Mouse (Mus musculus): ENCODE measurements around the gene Wfdc5. TPM values are rescaled to one million over a fixed set of nuclear protein-coding genes. Genes with fewer than 3 reads are reported as not detected.
A peak's percentile ranks its signal among the peaks of the same experiment; 100 is the strongest.

Wfdc5 gene
- total and polyA plus RNA-seq, 2 experiments = not detected

DNA sequence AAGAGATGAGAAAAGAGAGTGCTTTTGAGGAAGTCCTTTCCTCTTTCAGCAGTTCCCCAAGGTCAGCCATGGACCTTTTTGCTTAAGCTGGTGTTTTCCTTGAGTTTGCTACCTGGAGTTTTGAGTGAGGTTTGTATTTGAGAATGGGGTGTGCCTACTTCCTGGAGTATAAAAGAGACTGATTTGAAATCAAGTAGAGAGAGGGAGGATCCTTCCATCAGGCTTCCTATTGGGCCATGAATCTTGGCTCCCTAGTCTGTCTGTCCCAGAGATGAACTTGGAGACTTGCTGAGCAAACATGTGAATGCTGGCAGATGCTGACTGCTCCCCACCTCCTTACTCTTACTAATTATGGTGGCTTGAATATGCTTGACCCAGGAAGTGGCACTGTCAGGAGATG is 9.7 kb upstream of the Wfdc5 start:
- Histone ChIP-seq H3K4me3 (ENCODE audit: insufficient read depth, low read depth, low read length) (no peak overlapping the region), H3K4me1 (ENCODE audit: control insufficient read depth, insufficient read depth, low read length) (no peaks in the 10 kb centered on the region), H3K9ac (ENCODE audit: low read depth, low read length) (no peak overlapping the region), H3K27me3 (ENCODE audit: control insufficient read depth, insufficient read depth, low read length) (no peaks in the 10 kb centered on the region), H3K36me3 (ENCODE audit: control insufficient read depth, insufficient read depth, low read length) (no peaks in the 10 kb centered on the region), H3K27ac (replicated peaks; ENCODE audit: insufficient read depth, low read depth, low read length) (no peak overlapping the region), H3K79me2 (ENCODE audit: control insufficient read depth, insufficient read depth, low read length) (no peaks in the 10 kb centered on the region)
- peak; percentile 28 for DNase-seq (ENCODE audit: extremely low read depth, low read depth, low spot score)
- no peak for TF ChIP-seq CTCF (IDR thresholded peaks at IDR 0.05; ENCODE audit: low read depth, low read length)
- TF ChIP-seq POLR2A (IDR thresholded peaks at IDR 0.05; ENCODE audit: extremely low read depth, insufficient read depth, low read length) = no peak

DNA sequence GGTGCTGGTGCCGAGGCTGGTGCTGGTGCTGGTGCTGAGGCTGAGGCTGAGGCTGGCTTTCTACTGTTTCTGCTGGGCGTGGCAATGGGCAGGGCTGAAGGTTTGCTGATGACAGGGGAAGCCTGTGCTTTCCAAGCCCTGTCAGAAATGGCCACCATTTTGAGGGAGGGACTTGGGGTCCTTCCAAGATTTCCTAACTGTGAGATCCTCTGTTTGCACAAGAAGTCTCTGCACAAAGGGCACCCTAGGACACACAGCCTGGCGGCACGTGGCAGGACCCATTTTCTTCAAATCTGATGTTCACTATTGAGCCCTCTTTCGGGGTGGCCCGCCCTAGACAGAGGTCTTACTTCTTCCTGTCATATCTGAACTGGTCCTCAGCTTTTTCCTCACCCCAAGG is 8.0 kb upstream of the Wfdc5 start, which contains the start of gene Wfdc12:
Gene Wfdc12 (minus strand): TSS at position 33 of the 400 bp plus-strand sequence.
- WGBS = 59% methylated on average over 6 of the region's 6 CpGs
- H3K4me3 ChIP-seq (ENCODE audit: insufficient read depth, low read depth, low read length) = no peak within 1 kb of the TSS
- H3K27ac ChIP-seq (replicated peaks; ENCODE audit: insufficient read depth, low read depth, low read length) = no peak within 1 kb of the TSS
- no peaks in the 10 kb centered on the region for H3K4me1 ChIP-seq (ENCODE audit: control insufficient read depth, insufficient read depth, low read length)
- no peaks in the 10 kb centered on the region for H3K79me2 ChIP-seq (ENCODE audit: control insufficient read depth, insufficient read depth, low read length)
- H3K36me3 ChIP-seq (ENCODE audit: control insufficient read depth, insufficient read depth, low read length) = no peaks in the 10 kb centered on the region
- H3K27me3 ChIP-seq (ENCODE audit: control insufficient read depth, insufficient read depth, low read length) = no peaks in the 10 kb centered on the region
- TF ChIP-seq CTCF (IDR thresholded peaks at IDR 0.05; ENCODE audit: low read depth, low read length) (no peak), POLR2A (IDR thresholded peaks at IDR 0.05; ENCODE audit: extremely low read depth, insufficient read depth, low read length) (no peak)
- DNase-seq (ENCODE audit: extremely low read depth, low read depth, low spot score) = peak; percentile 60
- H3K9ac ChIP-seq (ENCODE audit: low read depth, low read length) = no peak within 1 kb of the TSS

DNA sequence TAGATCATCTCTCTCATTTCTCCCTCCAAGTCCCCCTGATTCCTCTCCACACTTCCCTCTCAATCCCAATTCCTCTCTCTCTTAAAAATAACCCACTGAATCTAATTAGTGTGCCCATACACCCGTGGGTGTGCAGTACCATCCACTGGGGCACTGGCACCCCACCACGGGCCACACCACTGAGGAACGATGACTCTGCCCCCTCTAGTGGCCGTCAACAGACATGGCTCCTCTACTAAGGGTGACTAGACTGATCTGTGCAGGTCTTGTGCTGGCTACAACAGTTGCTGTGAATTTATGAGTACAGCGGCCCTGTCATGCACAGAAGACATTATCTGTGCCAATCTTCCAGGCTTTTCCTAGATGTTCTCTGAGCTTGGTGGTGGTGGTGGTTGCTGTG is 6.2 kb upstream of the Wfdc5 start:
- peak; percentile 3 for DNase-seq (ENCODE audit: extremely low read depth, low read depth, low spot score)
- H3K4me1 ChIP-seq (ENCODE audit: control insufficient read depth, insufficient read depth, low read length) = no peaks in the 10 kb centered on the region
- H3K79me2 ChIP-seq (ENCODE audit: control insufficient read depth, insufficient read depth, low read length) = no peaks in the 10 kb centered on the region
- no peak overlapping the region for H3K4me3 ChIP-seq (ENCODE audit: insufficient read depth, low read depth, low read length)
- WGBS = 30% methylated on average over 5 of the region's 5 CpGs
- no peak for TF ChIP-seq POLR2A (IDR thresholded peaks at IDR 0.05; ENCODE audit: extremely low read depth, insufficient read depth, low read length)
- peak; percentile 73 for TF ChIP-seq CTCF (IDR thresholded peaks at IDR 0.05; ENCODE audit: low read depth, low read length)
- H3K27me3 ChIP-seq (ENCODE audit: control insufficient read depth, insufficient read depth, low read length) = no peaks in the 10 kb centered on the region
- H3K27ac ChIP-seq (replicated peaks; ENCODE audit: insufficient read depth, low read depth, low read length) = no peak overlapping the region
- H3K9ac ChIP-seq (ENCODE audit: low read depth, low read length) = no peak overlapping the region
- H3K36me3 ChIP-seq (ENCODE audit: control insufficient read depth, insufficient read depth, low read length) = no peaks in the 10 kb centered on the region

DNA sequence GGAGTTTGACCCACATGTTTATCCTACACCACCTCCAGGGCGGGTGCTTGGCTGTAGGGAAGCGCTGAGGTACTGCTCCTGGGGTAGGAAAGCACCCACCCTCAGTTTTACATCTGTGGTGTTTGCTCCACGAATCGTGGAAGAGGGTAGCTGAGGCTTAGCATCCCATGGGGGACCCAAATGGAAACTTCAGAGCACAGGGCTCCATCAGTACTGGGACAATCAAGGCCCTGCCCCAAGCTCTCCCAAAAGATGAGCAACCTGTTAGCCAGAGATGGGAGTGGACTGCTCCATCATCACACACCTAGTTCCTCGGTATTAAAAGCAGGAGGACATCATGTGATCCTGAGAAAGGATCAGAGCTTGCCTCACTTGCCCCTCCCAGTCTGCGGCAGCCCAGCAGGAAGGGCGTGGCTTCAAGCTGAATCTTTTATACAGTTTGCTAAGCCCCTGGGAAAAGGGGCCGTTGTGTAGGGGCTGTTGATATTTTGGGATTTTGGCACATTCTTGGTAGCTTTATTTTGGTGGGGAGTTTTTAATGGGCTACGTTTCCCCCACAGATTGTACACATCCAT is 1.7 kb upstream of the Wfdc5 start:
- DNase-seq (ENCODE audit: extremely low read depth, low read depth, low spot score) = no peak
- Histone ChIP-seq H3K36me3 (ENCODE audit: control insufficient read depth, insufficient read depth, low read length) (no peaks in the 10 kb centered on the region), H3K27ac (replicated peaks; ENCODE audit: insufficient read depth, low read depth, low read length) (no peak overlapping the region), H3K4me1 (ENCODE audit: control insufficient read depth, insufficient read depth, low read length) (no peaks in the 10 kb centered on the region), H3K27me3 (ENCODE audit: control insufficient read depth, insufficient read depth, low read length) (no peaks in the 10 kb centered on the region), H3K79me2 (ENCODE audit: control insufficient read depth, insufficient read depth, low read length) (no peaks in the 10 kb centered on the region), H3K9ac (ENCODE audit: low read depth, low read length) (no peak overlapping the region), H3K4me3 (ENCODE audit: insufficient read depth, low read depth, low read length) (no peak overlapping the region)
- WGBS = 47% methylated on average over 9 of the region's 9 CpGs
- TF ChIP-seq POLR2A (IDR thresholded peaks at IDR 0.05; ENCODE audit: extremely low read depth, insufficient read depth, low read length) (no peak), CTCF (IDR thresholded peaks at IDR 0.05; ENCODE audit: low read depth, low read length) (no peak)

DNA sequence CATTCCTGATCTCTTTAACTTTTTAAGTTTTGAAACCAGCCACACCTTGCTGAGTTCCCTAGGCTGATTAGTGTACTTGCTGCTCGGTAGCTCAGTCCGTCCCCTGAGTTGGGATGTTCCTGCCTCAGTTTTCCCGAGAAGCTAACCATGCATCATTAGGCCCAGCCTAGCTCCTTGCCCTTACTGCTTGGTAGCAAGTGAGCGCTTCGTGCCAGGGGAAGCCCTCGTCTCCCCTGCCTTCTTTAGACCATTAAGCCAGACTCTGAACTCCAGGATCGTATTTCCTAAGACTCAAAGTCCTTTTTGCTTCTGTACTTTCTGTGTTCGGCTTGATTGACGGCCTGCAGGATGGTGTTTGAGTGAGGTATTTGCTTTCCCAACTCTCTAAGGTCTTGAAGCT is 798 bp upstream of the Wfdc5 start:
- no peak overlapping the region for H3K9ac ChIP-seq (ENCODE audit: low read depth, low read length)
- no peaks in the 10 kb centered on the region for H3K36me3 ChIP-seq (ENCODE audit: control insufficient read depth, insufficient read depth, low read length)
- TF ChIP-seq CTCF (IDR thresholded peaks at IDR 0.05; ENCODE audit: low read depth, low read length) (no peak), POLR2A (IDR thresholded peaks at IDR 0.05; ENCODE audit: extremely low read depth, insufficient read depth, low read length) (no peak)
- no peaks in the 10 kb centered on the region for H3K79me2 ChIP-seq (ENCODE audit: control insufficient read depth, insufficient read depth, low read length)
- H3K4me1 ChIP-seq (ENCODE audit: control insufficient read depth, insufficient read depth, low read length) = no peaks in the 10 kb centered on the region
- DNase-seq (ENCODE audit: extremely low read depth, low read depth, low spot score) = no peak
- no peaks in the 10 kb centered on the region for H3K27me3 ChIP-seq (ENCODE audit: control insufficient read depth, insufficient read depth, low read length)
- no peak overlapping the region for H3K4me3 ChIP-seq (ENCODE audit: insufficient read depth, low read depth, low read length)
- no peak overlapping the region for H3K27ac ChIP-seq (replicated peaks; ENCODE audit: insufficient read depth, low read depth, low read length)
- 64% methylated on average over 9 of the region's 9 CpGs for WGBS

DNA sequence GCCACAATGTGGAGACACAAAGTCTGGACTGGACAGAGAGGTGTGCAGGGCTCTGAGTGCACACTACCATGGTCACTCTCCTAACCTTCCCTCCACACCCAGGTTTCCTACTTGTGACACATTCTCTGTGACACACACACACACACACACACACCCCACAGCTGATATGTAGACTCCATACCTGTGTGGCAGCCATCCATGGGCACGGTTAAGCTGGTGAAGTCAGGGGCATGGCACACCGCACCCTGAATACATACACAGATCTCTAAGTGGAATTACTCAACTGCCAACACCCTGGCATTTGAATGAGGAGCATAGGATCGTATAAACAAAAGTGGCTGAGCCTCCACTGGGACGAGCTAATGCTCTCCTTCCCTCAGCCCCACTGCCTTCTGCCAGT is 1.8 kb downstream of the Wfdc5 start:
- H3K27ac ChIP-seq (replicated peaks; ENCODE audit: insufficient read depth, low read depth, low read length) = no peak overlapping the region
- H3K79me2 ChIP-seq (ENCODE audit: control insufficient read depth, insufficient read depth, low read length) = no peaks in the 10 kb centered on the region
- H3K4me3 ChIP-seq (ENCODE audit: insufficient read depth, low read depth, low read length) = no peak overlapping the region
- TF ChIP-seq POLR2A (IDR thresholded peaks at IDR 0.05; ENCODE audit: extremely low read depth, insufficient read depth, low read length) (no peak), CTCF (IDR thresholded peaks at IDR 0.05; ENCODE audit: low read depth, low read length) (no peak)
- no peaks in the 10 kb centered on the region for H3K36me3 ChIP-seq (ENCODE audit: control insufficient read depth, insufficient read depth, low read length)
- no peaks in the 10 kb centered on the region for H3K27me3 ChIP-seq (ENCODE audit: control insufficient read depth, insufficient read depth, low read length)
- WGBS = 90% methylated on average over 4 of the region's 4 CpGs
- no peak overlapping the region for H3K9ac ChIP-seq (ENCODE audit: low read depth, low read length)
- DNase-seq (ENCODE audit: extremely low read depth, low read depth, low spot score) = no peak
- no peaks in the 10 kb centered on the region for H3K4me1 ChIP-seq (ENCODE audit: control insufficient read depth, insufficient read depth, low read length)
